Mouse (Mus musculus) cerebellum, adult 2 months (tissue): Measurements from ENCODE around the gene Shoc2.
A peak's percentile ranks its signal among the peaks of the same experiment; 100 is the strongest.

ENCODE experiments used
- CTCF ChIP-seq: fragments of 200-500 bp; IDR thresholded peaks from 2 replicates; pipeline ENCODE4 v1.5.1; 2011; ENCODE audit warnings: low read depth, mild to moderate bottlenecking, control low read depth, low read length, moderate library complexity, borderline replicate concordance; ENCODE audit not compliant: insufficient read depth
- POLR2A ChIP-seq: fragments of 200-500 bp; IDR thresholded peaks from 2 replicates; pipeline ENCODE4 v1.6.1; 2011; ENCODE audit warnings: low read length, control low read depth, borderline replicate concordance; ENCODE audit not compliant: insufficient read depth

- TF ChIP-seq POLR2A, result peak; percentile 73
- TF ChIP-seq CTCF, result no peak
Measured at GRCm38 (mm10) chr19:53902739-53903487, 41.2 kb upstream of the Shoc2 start.
